Mouse (Mus musculus) G1E-ER4 (cell line): Measurements from ENCODE around the gene Aatf. TPM values are rescaled to one million over a fixed set of nuclear protein-coding genes. Genes with fewer than 3 reads are reported as not detected.

Source experiments
- GATA1 ChIP-seq: IDR thresholded peaks from one replicate; pipeline ENCODE4 v1.8.0; 2012; ENCODE audit warnings: low read length, inconsistent platforms
- polyA plus RNA-seq: library from polyadenylated mRNA; stranded (reverse); fragments of >175 nt; gene quantifications from 2 replicates; pipeline ENCODE4 v1.2.3, GENCODE M21; 2012

Gene Aatf
- 48.7 and 58.7 TPM in 2 replicates for polyA plus RNA-seq

DNA sequence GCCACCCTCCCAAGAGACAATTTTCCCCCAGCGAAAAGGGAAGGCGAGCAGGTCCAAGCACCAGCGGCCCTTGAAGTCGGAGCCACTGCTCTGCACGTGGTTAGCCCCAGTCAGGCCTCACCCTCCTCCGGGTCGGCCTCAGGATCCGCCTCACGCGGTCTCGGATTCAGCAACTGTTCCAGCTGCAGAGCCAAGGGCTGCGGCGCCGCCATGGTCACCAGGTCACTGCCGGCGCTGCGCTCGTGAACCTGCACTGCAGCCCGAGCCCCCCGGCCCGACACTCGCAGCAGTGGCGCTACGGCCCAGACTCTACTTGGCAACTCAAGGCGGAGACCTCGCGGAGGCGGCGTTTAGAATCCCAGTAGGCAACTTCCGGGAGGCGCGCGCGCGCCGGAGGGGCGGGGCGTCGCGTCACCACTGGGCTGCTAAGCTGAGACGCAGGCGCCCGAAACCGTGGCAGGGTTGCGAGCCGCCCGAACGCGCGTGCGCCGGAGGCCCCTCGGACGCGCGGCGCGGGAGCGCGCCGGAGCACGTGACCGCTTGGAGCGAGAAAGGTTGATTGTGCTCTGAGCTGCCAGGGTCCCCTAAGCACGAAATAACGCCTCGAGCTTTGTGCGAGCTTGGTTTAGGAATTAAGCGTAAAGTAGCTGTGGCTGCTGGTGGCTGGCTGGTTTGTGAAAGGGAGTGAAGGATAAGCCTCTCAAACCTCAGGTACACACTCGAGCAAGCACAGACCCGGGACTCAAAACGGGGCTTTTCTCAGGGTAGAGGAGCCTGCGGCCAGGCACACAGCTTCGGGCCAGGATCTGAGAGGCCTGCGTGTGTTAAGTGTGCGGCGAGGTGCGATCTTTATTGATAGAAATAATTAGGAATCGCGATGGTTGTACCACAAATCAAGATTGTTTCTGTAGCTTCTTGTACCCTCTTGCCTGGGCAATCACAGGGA lies at the start of gene Aatf:
Gene Aatf, minus strand, starts transcription at position 352 of the 946 bp plus-strand sequence.
- no peak for TF ChIP-seq GATA1

DNA sequence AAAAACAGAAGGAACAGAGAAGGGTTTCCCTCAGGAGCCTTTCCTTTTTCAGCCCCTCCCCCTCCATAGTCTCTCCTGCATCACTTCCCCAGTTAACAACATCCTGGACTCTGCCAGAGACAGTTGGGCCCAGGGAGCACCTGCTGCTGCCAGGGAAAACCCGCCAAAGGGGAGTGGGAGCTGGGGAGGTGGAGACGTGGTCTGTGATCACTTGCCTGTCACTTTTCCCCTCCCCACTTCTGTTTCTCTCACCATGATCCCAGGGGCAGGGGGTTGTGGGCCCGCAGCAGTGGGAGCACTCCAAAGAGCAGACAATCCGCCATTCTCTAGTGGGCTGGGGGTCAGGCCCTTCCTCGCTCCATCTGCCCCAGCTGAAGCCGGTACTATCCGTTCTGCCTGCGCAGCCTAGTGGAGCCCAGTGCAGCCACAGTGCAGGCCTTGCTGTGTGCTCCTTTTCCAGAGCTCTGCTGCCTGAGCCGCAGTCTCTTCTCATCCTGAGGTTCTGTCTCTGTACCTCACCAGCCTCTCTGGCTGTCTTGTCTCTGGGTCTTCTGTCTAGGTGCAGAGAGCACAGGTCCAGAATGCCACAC lies 49.5 kb upstream of the Aatf start:
- TF ChIP-seq GATA1, result no peak

DNA sequence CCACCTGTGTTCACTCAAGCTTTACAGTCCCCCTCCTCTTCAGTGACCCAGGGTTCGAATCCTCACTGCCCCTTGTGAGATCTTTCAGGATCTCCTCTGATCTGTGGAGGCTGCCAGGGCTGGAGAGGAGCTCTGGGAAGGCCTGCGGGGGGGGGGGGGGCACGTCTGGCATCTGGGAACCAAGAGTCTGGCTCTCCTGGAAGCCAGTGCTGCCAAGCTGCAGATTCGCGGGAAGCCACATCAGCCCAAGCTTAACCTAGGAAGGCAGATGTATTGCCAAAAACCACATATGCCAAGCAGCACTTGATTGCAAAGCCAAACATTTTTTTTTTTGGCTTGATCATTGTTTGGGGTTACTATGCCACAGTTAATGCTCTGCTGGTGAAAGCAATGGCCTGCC lies 48.2 kb upstream of the Aatf start:
- no peak for TF ChIP-seq GATA1

DNA sequence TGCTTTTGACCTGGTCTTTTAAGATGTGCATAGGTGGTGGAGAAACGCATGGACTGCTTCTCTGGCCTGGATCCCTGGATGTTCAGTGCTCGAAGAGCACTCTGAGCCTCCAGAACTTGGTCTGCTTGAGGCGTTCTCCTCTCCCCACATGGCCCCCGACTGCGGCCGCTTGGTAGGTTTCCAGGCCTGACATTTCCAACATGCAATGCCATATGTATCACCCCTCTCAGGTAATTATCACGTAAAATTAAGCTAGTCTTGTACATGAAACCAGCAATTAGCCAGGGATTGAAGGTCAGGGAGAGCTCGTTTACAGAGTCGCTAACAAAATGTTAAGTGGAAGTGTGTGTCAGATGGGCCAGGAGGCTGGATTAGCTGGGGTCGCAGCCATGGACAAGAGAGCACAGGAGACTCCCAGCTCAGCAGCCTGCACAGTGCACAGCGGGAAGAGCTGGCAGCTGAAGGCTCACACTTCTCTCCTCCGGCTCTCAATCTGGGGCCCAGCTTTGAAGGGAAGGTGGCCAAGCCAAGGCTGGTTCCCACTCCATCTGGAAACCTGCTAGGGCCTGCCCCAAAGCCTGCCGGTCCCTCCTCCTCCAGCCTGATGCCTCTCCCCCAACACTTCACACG lies 40.6 kb upstream of the Aatf start:
- no peak for TF ChIP-seq GATA1

DNA sequence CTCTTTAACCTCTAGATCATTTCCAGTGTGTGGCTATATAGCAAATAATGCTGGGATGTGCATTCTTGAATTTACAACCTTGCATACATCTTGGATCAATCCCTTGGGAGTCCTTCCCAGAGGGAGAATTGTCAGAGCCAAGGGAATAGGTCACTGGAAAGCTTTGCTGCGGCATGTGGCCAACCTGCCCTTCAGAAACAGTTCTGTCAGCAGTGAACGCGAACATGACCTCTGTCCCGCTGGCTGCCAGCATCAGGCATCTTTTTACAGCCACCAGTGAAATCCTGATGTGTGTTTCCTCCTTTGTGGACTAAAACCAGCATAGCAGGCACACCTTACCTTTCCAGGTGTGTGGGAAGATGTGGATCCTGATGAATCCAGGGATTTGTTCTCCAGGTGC lies 38.0 kb upstream of the Aatf start:
- TF ChIP-seq GATA1, result no peak

DNA sequence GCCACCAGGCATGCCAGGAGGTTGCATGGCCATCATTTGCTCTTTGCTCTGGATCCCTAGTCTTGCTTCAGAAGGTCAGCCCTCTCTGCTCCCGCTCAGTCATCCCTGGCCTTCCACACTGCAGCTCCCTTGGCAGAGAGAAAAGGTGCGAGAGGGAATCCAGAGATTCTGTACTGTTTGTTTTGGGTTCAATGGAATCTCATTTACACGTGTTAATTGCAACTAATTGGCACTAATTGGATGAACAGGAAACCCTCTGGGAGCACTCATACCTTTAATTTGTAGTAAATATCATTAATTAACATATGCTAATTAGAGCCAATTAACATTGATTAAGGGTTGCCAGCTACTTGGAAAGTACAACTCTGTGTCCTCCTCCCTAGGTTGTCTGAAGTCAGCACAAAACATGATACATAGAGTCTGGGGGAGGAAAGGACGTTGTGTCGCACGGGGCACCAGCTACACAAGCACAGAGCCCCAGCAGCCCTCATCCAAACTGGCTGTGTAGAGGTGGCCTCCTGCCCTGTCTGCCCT lies 36.0 kb upstream of the Aatf start:
- TF ChIP-seq GATA1, result no peak

DNA sequence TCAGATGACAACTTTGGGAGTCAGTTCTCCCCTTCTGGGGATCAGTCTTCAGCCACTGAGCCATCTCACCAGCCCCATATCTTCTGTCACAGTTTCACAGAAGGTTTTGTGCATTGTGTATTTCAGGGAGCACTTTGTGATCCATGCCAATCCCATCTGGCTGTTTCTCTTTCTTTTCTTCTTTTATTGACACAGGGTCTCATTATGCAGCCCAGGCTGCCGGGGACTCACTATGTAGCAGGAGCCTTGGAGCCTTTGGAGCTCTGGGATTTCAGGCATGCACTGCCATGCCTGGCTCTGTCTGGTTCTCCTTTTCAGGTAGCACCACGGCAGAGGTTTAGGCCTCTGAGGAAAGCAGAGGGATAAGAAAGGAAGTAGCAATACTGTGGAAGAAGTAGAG lies 35.0 kb upstream of the Aatf start:
- TF ChIP-seq GATA1, result no peak

DNA sequence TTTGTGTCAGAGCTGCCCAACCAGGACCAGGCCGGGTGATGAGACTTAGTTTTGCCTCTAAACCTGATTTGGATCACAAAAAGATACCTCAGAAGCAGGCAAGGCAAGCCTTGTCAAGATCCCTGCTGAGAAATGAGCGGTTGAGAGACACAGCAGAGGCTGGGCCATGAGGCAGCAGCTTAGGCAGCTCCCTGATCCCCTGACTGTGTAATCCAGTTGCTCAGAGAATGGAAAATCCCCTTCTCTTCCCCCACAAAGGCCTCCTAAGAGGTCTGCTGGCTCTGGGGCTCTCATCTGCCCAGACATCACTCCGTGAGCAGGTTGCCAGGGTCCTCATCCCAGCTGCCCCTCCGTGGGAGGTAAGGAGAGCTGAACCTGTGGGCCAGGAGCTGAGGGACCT lies 26.7 kb upstream of the Aatf start:
- no peak for TF ChIP-seq GATA1

DNA sequence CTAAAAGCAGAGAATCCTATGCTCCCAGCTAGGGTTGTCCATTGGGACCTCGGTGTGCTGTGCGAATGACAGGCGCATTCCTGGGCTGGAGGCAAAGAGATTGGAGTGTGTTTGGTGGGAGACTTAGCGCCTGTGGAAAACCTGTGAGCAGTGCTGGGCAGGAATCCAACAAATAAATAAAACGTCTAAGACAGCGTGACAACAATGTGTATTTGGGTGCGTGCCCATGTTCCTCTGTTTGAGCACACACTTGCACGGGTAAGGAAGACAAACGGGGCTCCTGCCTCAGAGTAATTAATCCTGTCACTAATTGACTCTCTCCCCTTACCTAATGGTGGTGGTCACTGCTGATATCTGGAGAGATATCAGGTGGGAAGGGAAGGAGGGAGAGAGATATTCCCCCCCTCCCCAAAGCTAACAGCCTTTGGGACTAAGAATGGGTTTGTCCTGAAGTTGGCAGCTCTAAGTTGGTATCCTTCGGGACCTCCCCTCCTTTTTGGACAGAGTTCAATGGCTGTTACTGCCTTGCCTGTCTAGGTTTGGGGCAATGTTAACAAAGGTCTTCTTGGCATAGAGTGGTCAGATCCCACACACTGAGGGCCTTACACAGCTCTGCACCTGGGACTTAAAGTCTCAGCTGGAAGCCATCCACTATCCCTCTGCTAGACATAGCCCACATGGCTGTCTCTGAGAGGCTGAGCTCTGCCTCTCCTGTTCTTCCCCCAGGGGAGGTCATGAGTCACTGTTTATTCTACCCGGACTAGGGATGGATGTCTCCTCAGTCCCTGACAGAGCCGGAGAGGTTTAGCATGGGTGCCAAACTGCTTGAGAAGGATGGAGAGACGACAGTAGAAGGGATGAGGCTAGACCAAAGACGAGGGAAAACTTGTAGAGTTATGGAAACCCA lies 16.7 kb upstream of the Aatf start:
- no peak for TF ChIP-seq GATA1

DNA sequence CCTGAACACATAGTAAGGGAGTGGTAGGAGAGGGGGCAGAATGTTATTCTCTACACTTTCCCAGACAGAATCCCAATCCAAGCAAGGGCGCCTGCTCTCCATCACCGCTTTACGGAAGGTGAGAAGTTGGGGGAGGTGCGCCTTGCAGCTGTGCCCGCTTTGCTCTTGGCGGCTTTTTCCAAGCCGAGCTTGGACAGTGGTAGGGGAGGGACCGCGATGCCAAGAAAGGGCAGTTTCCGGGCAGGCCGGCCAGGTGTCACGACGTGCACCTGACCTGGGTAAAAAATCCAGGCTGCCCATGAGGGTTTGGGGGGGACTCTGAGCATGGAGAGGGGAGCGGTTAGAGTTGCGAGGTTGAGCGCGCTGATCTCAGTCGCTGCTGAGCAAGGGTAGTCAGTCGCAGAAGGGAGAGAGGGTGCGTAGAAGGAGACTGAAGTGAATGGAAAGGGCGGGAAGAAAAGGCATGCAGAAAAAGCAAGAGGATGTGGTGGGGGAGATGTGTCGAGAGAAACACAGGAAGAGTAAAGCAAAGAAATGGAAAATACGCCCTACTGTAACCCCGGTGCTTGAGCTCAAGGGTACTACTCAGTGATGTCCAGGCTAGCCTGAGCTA lies 15.9 kb upstream of the Aatf start:
- no peak for TF ChIP-seq GATA1

DNA sequence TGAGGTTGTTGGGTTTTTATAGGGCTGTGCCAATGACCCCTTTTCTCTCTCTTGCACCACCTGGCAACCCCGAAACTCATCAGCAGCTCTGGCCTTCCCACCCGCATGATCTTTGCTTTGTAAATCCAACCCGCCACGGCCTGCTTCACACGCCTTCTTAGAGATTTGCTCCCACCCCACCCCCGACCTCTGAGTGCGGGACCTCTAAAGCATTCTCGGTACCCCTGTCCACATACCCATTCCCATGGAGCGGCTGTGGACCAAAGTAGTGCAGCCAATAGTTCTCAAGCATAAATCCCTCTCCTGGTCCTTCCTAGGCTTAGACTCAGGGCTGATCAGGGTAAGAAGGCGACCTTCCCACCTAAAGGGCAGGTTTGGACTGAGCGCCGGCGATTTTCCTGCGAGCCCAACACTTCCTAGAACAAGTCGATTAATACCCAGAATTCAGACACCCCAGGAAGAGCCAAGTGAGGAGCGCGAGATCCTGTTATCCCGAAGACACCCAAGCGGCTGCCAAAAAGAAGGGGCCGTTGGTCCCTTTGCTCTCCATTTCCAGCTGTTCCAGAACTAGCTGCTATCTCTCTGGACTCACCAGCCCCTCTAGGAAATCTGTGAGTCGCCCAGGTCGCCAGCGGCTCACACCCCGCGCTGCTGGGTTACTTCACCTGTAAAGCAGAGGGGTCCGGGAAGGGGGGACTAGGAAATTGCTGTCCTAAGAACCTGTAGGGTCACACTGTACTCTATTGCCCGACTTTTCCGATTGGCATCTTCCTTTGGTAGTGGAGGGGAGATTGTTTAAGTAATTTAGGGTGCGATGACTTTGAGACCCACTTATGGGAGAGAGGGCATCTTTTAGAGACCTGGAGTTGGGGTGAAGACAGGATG lies 13.9 kb upstream of the Aatf start:
- TF ChIP-seq GATA1, result no peak

DNA sequence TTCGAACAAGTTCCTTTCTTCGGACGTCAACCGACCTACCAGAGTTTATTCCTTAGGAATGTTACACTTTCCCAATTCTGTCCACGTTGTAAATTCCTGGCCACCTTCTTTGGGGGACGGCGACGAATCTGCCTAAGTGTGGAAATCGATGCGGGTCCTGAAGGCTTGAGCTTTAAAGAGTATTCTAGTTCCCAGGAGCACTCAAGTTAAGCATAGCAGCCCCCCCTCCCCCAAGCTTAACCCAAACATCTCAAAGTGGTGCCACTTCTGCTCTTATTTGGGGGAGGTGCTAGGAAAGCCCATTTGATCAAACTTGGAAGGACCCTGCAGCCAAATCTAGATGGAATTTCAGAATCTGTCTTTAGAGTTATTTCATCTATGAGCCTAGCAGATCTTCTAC lies 13.1 kb upstream of the Aatf start:
- TF ChIP-seq GATA1, result no peak

DNA sequence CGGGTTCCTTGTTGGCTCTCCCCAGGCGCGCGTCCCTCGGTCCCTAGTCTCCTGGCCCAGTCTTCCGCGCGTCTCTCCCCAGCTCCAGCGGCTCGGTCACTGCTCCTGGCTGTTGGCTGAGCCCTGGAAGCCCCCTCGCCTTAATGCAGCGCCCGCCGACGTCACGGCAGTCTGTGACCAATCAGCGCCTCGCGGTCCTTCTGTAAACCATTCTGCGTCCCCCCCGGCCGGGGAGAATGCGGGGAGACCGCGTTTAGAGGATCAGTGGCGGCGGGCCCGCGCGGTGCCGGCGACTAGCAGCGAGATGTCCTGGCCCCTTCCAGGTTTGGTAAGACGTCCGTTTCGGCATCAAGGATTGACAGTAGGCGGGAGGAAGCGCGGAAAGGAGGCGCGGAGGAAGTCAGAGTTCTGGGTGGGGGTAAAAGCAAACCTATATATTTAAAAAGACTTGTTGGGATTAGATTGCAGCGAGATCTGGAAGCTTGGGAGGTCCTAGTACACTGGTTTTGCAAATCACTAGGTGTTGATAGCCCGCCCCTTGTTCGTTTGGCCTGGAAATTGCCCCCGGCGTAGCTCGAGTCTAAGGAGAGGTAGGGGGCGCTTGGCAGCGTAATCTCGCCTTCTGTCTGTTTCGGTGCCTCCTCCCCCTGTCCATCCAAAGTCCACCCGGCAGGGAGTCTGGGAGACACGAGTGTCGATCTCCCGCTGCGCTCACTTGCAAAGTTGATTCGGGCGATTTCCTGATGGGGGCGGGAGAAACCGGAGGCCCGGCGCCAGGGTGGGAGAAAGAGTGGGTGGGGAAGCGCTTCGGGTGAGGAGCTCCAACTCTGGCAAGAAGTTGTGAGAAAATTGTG lies 12.3 kb upstream of the Aatf start, which contains the start of gene Lhx1:
Gene Lhx1, minus strand, starts transcription at position 115 of the 854 bp plus-strand sequence.
- no peak for TF ChIP-seq GATA1
